Mouse (Mus musculus) frontal cortex, adult (tissue): Measurements from ENCODE around the gene Fgd2.
"Not testable (repeated sequence)": the region's sequence is repeated elsewhere in the genome, so short reads cannot be mapped to it uniquely, and the experiment has no call there.

Experiments used
- ATAC-seq: cut with Nextera tagmentation; 2 replicates; pipeline ENCODE4 v1.9.2; 2017; ENCODE audit warnings: mild to moderate bottlenecking, moderate library complexity, mixed read lengths; ENCODE audit not compliant: low TSS enrichment

Gene Fgd2

DNA sequence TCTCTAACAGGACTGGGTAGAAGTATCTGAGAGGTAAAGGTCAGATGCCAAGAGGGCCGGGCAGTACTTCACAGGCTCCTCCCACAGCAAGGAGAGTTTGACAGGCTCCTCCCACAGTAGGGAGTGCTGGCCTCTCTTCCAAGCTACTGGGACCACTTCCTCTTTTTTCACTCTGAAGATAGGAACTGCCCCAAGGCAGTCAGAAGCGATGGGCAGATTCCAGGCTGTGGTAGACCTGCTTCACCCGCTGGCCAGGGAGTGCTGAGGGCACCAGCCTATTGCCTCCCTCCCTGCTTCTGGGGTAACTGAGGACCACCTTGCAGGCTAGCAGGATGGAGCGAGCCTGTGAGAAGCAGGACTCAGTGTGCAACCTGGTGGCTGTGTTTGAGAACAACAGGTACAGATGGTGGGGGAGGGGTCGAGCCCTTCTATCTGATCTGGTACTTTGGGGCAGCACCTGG, at the start of gene Fgd2:
TSS of gene Fgd2 (plus strand) at position 154 of the 461 bp plus-strand sequence.
- ATAC-seq = no peak

DNA sequence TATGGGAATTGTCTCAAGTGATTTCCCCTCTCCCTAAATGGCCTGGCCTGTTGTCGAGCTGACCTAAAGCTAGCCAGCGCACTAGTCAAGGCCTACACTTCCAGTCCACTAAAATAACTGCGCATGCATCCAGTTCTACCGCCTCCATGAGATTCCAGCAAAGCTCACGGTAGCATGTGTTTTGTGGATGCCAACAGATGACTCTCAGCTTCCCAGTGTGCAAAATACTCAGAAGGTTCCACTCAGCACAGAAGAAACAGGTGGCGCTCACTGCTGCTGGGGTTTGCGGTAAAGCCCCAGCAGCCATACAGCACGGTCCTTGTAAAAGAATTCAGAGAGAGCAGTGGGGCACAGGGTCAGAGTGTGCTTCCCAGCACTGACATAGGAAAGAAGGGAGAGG, 49.1 kb upstream of the Fgd2 start:
- ATAC-seq = peak; percentile 87

GRCm38 (mm10) chr17:29312082-29312481, 48.6 kb upstream of the Fgd2 start:
- ATAC-seq = no peak

DNA sequence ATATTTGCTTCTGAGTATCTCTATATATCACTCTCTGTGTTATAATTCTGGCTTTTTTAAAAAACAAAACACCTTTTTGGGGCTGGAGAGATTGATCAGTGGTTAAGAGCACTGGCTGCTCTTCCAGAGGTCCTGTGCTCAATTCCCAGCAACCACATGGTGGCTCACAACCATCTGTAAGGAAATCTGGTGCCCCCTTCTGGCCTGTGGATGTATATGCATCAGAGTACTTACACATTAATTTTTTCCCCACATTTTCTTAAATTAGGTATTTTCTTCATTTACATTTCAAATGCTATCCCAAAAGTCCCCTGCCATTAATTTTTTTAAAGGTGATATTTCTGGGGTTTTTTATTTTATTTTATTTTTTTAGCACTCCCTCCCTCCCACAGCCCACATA, 47.4 kb upstream of the Fgd2 start:
- no peak for ATAC-seq

GRCm38 (mm10) chr17:29315672-29316465, 44.8 kb upstream of the Fgd2 start:
- no peak for ATAC-seq

DNA sequence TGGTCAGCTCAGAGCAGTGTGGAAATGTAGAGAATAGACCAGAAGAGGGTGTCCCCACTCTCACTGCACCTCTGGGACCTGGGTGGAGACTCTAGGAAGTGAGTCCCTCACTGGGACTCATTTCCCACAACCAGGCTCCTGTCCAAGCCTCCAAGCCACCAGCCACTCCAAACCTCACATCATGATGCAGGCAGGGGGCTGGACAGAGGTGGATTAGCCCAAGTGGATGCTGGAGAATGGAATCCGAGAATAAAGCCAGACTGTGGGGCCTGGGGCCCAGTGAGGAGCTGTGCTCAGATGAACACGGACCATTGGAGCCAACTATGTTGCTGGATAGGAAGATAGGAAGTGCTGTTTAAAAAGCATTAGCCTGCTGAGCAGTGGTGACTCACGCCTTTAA, 43.8 kb upstream of the Fgd2 start:
- ATAC-seq = no peak

DNA sequence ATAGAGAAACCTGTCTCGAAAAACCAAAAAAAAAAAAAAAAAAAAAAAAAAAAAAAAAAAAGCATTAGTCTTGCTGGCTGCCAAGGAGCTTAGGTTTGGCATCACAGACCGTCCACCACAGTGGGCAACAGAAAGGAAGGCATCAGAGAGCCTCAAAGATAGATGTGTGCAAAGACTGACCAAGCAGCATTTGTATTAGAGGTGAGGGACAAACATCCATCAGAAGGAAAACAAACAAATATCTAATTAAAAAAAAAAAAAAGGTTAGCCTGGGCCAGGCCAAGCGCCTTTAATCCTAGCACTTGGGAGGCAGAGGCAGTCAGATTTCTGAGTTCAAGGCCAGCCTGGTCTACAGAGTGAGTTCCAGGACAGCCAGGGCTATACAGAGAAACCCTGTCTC, 43.3 kb upstream of the Fgd2 start, which contains the start of gene Pi16:
TSS of gene Pi16 (plus strand) at position 301 of the 400 bp plus-strand sequence.
- not testable (repeated sequence) for ATAC-seq

- ATAC-seq = no peak
Measured at GRCm38 (mm10) chr17:29318731-29319250, 41.9 kb upstream of the Fgd2 start.

DNA sequence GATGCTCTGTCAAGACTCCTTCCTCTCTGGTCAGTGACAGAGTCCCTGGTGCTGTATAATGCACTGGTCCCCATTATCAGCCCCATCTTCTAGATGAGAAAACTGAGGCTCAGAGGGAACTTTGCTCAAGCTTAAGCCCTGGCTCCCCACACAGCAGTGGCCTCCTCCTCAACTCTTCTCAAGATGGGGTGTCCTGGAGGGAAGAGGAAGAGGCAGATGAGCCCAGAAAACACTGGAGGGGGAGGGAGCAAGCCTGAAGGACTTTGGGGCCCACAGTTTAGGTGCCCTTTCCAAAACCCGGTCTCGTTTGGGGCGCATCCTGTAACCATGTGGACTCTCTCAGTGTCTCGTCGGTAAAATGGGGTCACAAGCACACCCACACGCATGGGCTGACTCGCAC, 41.2 kb upstream of the Fgd2 start:
- ATAC-seq = no peak

DNA sequence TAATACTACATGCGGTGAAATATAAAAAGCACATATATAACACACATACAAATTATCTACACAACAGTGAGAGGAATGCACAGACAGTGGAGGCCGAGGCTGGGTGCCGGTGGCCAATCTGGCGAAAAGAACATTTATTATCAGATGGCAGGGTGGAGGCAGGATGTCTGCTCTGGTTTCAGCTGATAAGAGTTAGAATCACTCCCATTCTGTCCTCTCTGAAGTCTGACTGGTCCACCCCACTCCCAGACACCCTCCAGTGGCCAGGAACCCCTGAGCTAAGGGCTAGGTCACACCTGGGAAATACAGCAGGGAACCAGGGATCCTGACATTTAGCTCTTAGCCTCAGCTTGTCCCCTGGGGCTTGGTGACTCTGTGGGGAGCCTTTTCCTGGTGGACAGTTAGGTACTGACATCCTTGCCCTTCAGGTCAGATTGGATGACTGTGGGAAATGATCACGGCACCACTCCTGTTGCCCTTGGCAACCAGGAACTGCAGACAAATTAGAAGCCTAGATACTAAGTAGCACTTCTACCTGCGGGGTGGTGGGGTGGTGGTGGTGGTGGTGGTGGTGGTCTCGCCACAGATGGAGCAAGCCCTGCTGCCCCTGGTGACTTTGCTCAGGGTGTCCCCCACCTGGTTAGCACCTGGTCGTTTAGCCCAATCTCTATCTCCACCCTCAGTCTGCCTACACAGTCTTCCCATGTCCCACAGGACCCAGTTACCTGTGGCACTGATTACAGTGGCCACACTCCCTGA, 40.7 kb upstream of the Fgd2 start:
- no peak for ATAC-seq

DNA sequence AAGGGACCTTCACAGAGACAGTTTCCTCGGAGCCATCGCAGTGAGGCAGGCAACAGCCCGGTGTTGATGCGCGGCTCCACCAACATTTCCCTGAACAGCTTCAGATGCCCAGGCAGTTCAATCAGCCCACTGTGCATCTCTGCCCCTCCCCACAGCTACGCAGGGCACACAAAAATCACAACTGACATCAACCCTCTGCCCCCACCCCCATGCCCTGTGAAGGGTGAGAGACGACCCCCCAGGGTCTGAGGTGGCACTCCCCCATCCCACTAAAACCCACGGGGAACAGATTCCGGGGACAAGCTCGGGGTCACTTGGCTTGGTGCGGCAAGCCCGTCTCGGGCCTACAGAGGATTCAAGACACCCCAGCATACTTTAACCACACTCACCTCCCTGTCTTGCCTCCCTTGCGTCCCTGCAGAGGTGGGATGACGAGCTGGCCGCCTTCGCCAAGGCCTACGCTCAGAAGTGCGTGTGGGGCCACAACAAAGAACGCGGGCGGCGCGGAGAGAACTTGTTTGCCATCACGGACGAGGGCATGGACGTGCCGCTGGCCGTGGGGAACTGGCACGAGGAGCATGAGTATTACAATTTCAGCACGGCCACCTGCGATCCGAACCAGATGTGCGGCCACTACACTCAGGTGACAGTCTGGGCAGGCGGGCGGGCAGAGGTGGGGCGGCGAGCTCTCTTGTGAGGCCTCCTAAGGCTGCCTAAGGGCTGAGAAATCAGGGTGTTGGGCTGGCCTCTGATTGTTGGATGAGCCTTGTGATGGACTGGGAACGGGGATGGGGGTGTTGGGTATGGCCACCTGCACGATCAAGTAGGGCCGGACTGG, 38.7 kb upstream of the Fgd2 start:
- ATAC-seq = no peak

DNA sequence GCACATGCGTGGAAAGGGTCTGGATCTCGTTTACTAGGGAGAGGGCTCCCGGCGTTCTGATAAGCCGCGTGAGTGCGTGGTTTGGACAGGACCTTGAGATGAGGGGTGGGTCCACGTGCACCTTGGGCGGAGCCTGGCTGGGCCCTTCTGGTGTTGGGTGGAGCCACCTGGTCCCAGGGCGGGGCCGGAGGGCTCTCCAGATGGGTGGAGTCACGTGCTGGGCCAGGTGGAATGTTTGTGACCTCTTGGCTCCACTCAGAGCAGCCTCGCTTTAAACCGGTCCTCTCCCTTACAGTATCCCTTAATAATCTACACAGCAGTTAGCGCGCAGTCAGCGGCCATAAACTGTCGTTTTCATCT, 38.1 kb upstream of the Fgd2 start:
- no peak for ATAC-seq

GRCm38 (mm10) chr17:29323625-29324024, 37.1 kb upstream of the Fgd2 start:
- no peak for ATAC-seq

DNA sequence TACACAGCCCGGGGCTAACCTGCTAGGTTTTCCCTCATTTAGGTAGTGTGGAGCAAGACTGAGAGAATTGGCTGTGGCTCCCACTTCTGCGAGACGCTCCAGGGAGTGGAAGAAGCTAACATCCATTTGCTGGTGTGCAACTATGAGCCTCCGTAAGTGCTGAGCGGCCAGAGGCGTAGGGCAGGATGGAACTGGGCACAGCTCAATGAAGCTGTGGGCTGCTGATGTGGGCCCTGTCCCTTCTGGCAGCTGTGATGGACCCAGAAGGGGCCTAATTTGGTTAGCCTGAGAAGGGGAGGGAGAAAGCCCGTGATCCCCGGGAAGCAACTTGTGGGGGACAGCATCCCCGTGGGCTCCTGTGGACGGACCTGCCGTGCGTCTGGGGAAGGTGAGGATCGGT, 34.9 kb upstream of the Fgd2 start:
- no peak for ATAC-seq

- ATAC-seq = no peak
Measured at GRCm38 (mm10) chr17:29326531-29327529, 33.9 kb upstream of the Fgd2 start.

- ATAC-seq = no peak
Measured at GRCm38 (mm10) chr17:29327691-29328090, 33.0 kb upstream of the Fgd2 start.

- no peak for ATAC-seq
Measured at GRCm38 (mm10) chr17:29330221-29330620, 30.5 kb upstream of the Fgd2 start.

DNA sequence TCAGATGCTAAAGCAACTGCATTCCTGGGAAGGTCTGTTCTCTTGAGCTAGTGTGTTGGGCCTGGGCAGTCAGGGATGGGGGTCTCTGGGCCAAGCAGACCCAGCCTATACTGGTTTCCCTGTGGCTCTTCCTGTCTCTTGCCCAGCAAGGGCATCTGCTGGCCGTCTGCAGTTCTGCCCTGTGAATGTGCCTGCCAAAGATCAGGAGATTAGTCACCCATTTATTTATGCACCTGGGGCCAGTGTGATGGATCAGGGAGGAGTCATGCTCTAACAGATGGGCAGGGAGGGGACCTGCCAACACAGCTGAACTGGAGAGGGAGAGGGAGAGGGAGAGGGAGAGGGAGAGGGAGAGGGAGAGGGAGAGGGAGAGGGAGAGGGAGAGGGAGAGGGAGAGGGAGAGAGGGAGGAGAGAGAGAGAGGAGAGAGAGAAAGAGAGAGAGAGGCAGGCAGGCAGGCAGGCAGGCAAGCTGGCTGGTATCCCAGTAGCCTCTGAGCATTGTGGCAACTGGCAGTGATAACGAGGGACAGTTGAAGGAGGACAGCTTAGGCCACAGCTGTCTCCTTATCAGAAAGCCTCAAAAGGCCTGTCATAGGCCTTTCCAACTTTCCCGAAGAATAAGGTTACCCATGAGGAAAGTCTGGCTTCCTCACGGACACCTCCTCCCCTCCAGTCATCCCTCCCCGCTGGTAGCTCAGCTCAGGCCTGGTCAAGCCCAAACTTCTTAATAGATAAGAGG, 29.9 kb upstream of the Fgd2 start:
- ATAC-seq = 0 out of 2 replicates have a peak, but pooled peaks have one; percentile 26

GRCm38 (mm10) chr17:29332186-29332685, 28.5 kb upstream of the Fgd2 start:
- ATAC-seq = no peak
